ENCODE assay signal across 18 mouse cellular contexts in genomic region chr2:141954795-141955194, GRCm38 (mm10).
DNase-seq lines count a peak whose midpoint lies in the region; ATAC-seq lines count a peak whose summit lies in the region.
"Had no signal": no experiment of that assay in that cellular context is flagged by ENCODE, and none has a peak within 500 bp of the region (broad histone marks: within the 10 kb centered on the region; RNA-seq: fewer than 3 reads in every experiment).

No protein-coding gene starts in this region.

- no peaks in the 10 kb centered on the region for H3K27me3 ChIP-seq in hindbrain, embryonic 11.5 days (ENCODE audit: control insufficient read depth, insufficient read depth, low read length)
- no peaks in the 10 kb centered on the region for H3K27me3 ChIP-seq in hindbrain, embryonic 13.5 days
- H3K27me3 ChIP-seq in forebrain, embryonic 15.5 days: no peaks in the 10 kb centered on the region
- H3K27me3 ChIP-seq: embryonic facial prominence, embryonic 13.5 days; heart, embryonic 13.5 days; intestine, embryonic 15.5 days; neural tube, embryonic 15.5 days; Patski had no signal

- H3K27ac ChIP-seq in hindbrain, embryonic 11.5 days (ENCODE audit: low read depth, low read length): no peak overlapping the region
- no peak overlapping the region for H3K27ac ChIP-seq in hindbrain, embryonic 13.5 days
- H3K27ac ChIP-seq in forebrain, embryonic 15.5 days (replicated peaks): peak overlapping the region; percentile 29; the same call in 1 of the 2 replicates
- H3K27ac ChIP-seq: embryonic facial prominence, embryonic 13.5 days; heart, embryonic 13.5 days; intestine, embryonic 15.5 days; neural tube, embryonic 15.5 days had no signal

- no peaks in the 10 kb centered on the region for H3K36me3 ChIP-seq in hindbrain, embryonic 11.5 days (ENCODE audit: control insufficient read depth, insufficient read depth, low read length)
- H3K36me3 ChIP-seq in hindbrain, embryonic 13.5 days: no peaks in the 10 kb centered on the region
- no peaks in the 10 kb centered on the region for H3K36me3 ChIP-seq in forebrain, embryonic 15.5 days
- H3K36me3 ChIP-seq: embryonic facial prominence, embryonic 13.5 days; heart, embryonic 13.5 days; intestine, embryonic 15.5 days; neural tube, embryonic 15.5 days had no signal

- H3K4me1 ChIP-seq in hindbrain, embryonic 11.5 days (replicated peaks; ENCODE audit: control insufficient read depth, insufficient read depth, low read length): no peaks in the 10 kb centered on the region
- peaks cover 6% of the 10 kb centered on the region for H3K4me1 ChIP-seq in hindbrain, embryonic 13.5 days (replicated peaks)
- peaks cover 8% of the 10 kb centered on the region for H3K4me1 ChIP-seq in forebrain, embryonic 15.5 days
- H3K4me1 ChIP-seq: embryonic facial prominence, embryonic 13.5 days; heart, embryonic 13.5 days; intestine, embryonic 15.5 days; neural tube, embryonic 15.5 days had no signal

- no peak overlapping the region for H3K4me2 ChIP-seq in hindbrain, embryonic 11.5 days (replicated peaks; ENCODE audit: low read depth, low read length)
- no peak overlapping the region for H3K4me2 ChIP-seq in hindbrain, embryonic 13.5 days
- no peak overlapping the region for H3K4me2 ChIP-seq in forebrain, embryonic 15.5 days (replicated peaks)
- H3K4me2 ChIP-seq: embryonic facial prominence, embryonic 13.5 days; heart, embryonic 13.5 days; intestine, embryonic 15.5 days; liver, embryonic 11.5 days; lung, embryonic 14.5 days; neural tube, embryonic 15.5 days had no signal

- no peak for DNase-seq in hindbrain, embryonic 11.5 days (ENCODE audit: low spot score)
- DNase-seq in retina, embryonic 14.5 days (ENCODE audit: low spot score): peak; percentile 2
- DNase-seq in retina, postnatal 1 day: no peak
- DNase-seq in lung, postnatal 14 days: no peak
- no peak for DNase-seq in left cerebral cortex, postnatal 25 days (ENCODE audit: low spot score in 2 of 2)
- DNase-seq: heart, adult 11 months; heart, postnatal 4 days; layer of hippocampus, postnatal 36 days; lung, embryonic 14.5 days had no signal

- ATAC-seq in hindbrain, embryonic 11.5 days (ENCODE audit: low FRiP score): peak; percentile 25; the same call in 1 of the 2 replicates
- ATAC-seq in hindbrain, embryonic 13.5 days (ENCODE audit: low FRiP score): no peak
- peak; percentile 72 for ATAC-seq in forebrain, embryonic 15.5 days (replicated peaks)
- ATAC-seq: intestine, embryonic 15.5 days; Patski had no signal

- 44% methylated on average over 1 of the region's 1 CpGs for WGBS in hindbrain, embryonic 11.5 days
- 28% methylated on average over 1 of the region's 1 CpGs for WGBS in hindbrain, embryonic 13.5 days
- WGBS in forebrain, embryonic 15.5 days: 11% methylated on average over 1 of the region's 1 CpGs

- no peaks in the 10 kb centered on the region for H3K9me3 ChIP-seq in hindbrain, embryonic 11.5 days (ENCODE audit: control insufficient read depth, low read length)
- no peaks in the 10 kb centered on the region for H3K9me3 ChIP-seq in hindbrain, embryonic 13.5 days
- H3K9me3 ChIP-seq in forebrain, embryonic 15.5 days: no peaks in the 10 kb centered on the region
- H3K9me3 ChIP-seq: embryonic facial prominence, embryonic 13.5 days; heart, embryonic 13.5 days; intestine, embryonic 15.5 days; neural tube, embryonic 15.5 days had no signal

- intact Hi-C loops in left cerebral cortex, postnatal 25 days (cut with DNase I): no loop called here

- no peak overlapping the region for H3K4me3 ChIP-seq in hindbrain, embryonic 11.5 days (ENCODE audit: low read depth, low read length)
- no peak overlapping the region for H3K4me3 ChIP-seq in hindbrain, embryonic 13.5 days
- H3K4me3 ChIP-seq in forebrain, embryonic 15.5 days: no peak overlapping the region
- H3K4me3 ChIP-seq: embryonic facial prominence, embryonic 13.5 days; heart, embryonic 13.5 days; intestine, embryonic 15.5 days; myocyte; neural tube, embryonic 15.5 days had no signal

- no peak overlapping the region for H3K9ac ChIP-seq in hindbrain, embryonic 11.5 days (ENCODE audit: low read depth, low read length)
- no peak overlapping the region for H3K9ac ChIP-seq in hindbrain, embryonic 13.5 days
- no peak overlapping the region for H3K9ac ChIP-seq in forebrain, embryonic 15.5 days (replicated peaks)
- H3K9ac ChIP-seq: embryonic facial prominence, embryonic 13.5 days; heart, embryonic 13.5 days; intestine, embryonic 15.5 days; lung, embryonic 14.5 days; neural tube, embryonic 15.5 days had no signal
